Mouse (Mus musculus) E14TG2a.4 (cell line): Measurements from ENCODE around the gene 4930578G10Rik.
"Not testable (repeated sequence)": the region's sequence is repeated elsewhere in the genome, so short reads cannot be mapped to it uniquely, and the experiment has no call there.

Source experiments
- CTCF ChIP-seq: conservative IDR thresholded peaks from 2 replicates; pipeline ENCODE4 v1.5.1; 2014; ENCODE audit warnings: low read length
- POU5F1 ChIP-seq: IDR thresholded peaks from 2 replicates; pipeline ENCODE4 v1.6.1; 2014; ENCODE audit warnings: low read length, borderline replicate concordance

DNA sequence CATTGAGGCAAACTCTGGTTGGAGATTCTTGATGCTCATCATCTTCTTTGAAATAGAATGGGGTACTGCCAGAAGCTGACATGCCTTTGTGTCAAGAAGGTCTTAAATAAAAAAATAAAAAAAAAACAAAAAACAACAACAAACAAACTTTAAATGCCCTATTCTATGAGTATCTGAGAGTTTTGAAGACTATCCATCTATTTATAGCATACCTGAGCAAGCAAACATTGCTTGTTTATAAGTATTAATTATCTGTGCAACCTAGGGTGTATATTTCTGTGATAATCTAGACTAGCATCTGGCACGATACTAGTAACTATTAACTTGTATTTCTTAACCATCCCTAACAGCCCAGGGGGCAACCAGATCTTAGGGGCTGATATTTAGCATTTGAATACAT lies 121.3 kb downstream of the 4930578G10Rik start, which contains the start of gene Gm12394:
- not testable (repeated sequence) for TF ChIP-seq CTCF, POU5F1
